Mouse (Mus musculus) c-Kit-positive CD71-positive TER-119-positive erythroid progenitor cells, embryonic 14.5 days (primary cell): Measurements from ENCODE around the gene Pgam5.

Source experiments
- DNase-seq: peaks from one replicate; pipeline ENCODE4 v3.0.0-alpha.2; 2013; ENCODE audit warnings: low spot score

The Pgam5 gene

GRCm38 (mm10) chr5:110230401-110230779 is 39.3 kb downstream of the Pgam5 start:
- peak; percentile 44 for DNase-seq

- DNase-seq, result no peak
Measured at GRCm38 (mm10) chr5:110227336-110227883, 42.3 kb downstream of the Pgam5 start.

GRCm38 (mm10) chr5:110225056-110225455 is 44.7 kb downstream of the Pgam5 start:
- DNase-seq, result no peak

- no peak for DNase-seq
Measured at GRCm38 (mm10) chr5:110222757-110223156, 47.0 kb downstream of the Pgam5 start.

- DNase-seq, result no peak
Measured at GRCm38 (mm10) chr5:110220331-110220730, 49.4 kb downstream of the Pgam5 start.

GRCm38 (mm10) chr5:110216780-110217179 is 52.9 kb downstream of the Pgam5 start:
- no peak for DNase-seq

- DNase-seq, result no peak
Measured at GRCm38 (mm10) chr5:110211312-110211711, 58.4 kb downstream of the Pgam5 start.
